Comparison of ENCODE assay signal across 20 mouse cellular contexts in genomic region chr10:75568029-75568428, GRCm38 (mm10). TPM values are rescaled to one million over a fixed set of nuclear protein-coding genes. Genes with fewer than 3 reads are reported as not detected.
DNase-seq lines count a peak whose midpoint lies in the region; ATAC-seq and TF ChIP-seq lines count a peak whose summit lies in the region.
"Had no signal": no experiment of that assay in that cellular context is flagged by ENCODE, and none has a peak within 500 bp of the region (broad histone marks: within the 10 kb centered on the region; RNA-seq: fewer than 3 reads in every experiment).

No protein-coding gene starts in this region.

- intact Hi-C loops in heart, adult 2 months (cut with DNase I) = no loop called here

- no peaks in the 10 kb centered on the region; the same call in 1 of the 2 replicates for H3K79me2 ChIP-seq in heart, adult 2 months (replicated peaks; ENCODE audit: control insufficient read depth, insufficient read depth, low read length)

- no peak for TF ChIP-seq EP300 in heart, adult 2 months (IDR thresholded peaks at IDR 0.05; ENCODE audit: insufficient read depth, low read depth, low read length)

- no peak overlapping the region for H3K9ac ChIP-seq in heart, embryonic 12.5 days
- H3K9ac ChIP-seq in heart, adult 2 months (ENCODE audit: low read depth, low read length) = no peak overlapping the region
- H3K9ac ChIP-seq in kidney, embryonic 16.5 days (replicated peaks; ENCODE audit: low read length) = peak overlapping the region; percentile 58; the same call in 1 of the 2 replicates
- 0 out of 2 replicates have a peak overlapping the region, but pooled peaks have one; percentile 3 for H3K9ac ChIP-seq in intestine, postnatal 0 days (ENCODE audit: low read depth, low read length)
- H3K9ac ChIP-seq: embryonic facial prominence, embryonic 15.5 days; forebrain, postnatal 0 days had no signal

- no peak for TF ChIP-seq CTCF in heart, adult 2 months (IDR thresholded peaks at IDR 0.05)
- TF ChIP-seq CTCF in E14TG2a.4 (conservative IDR thresholded peaks at IDR 0.05; ENCODE audit: low read length) = no peak
- TF ChIP-seq CTCF in intestine, postnatal 0 days (IDR thresholded peaks at IDR 0.05; ENCODE audit: low read depth) = no peak

- no peak overlapping the region for H3K27ac ChIP-seq in heart, embryonic 12.5 days (ENCODE audit: poor library complexity, severe bottlenecking)
- no peak overlapping the region for H3K27ac ChIP-seq in heart, adult 2 months
- peak overlapping the region; percentile 67 for H3K27ac ChIP-seq in kidney, embryonic 16.5 days (ENCODE audit: low read length)
- no peak overlapping the region for H3K27ac ChIP-seq in intestine, postnatal 0 days (ENCODE audit: low read depth, low read length)
- H3K27ac ChIP-seq: embryonic facial prominence, embryonic 15.5 days; hindbrain, embryonic 13.5 days; left cerebral cortex, adult 2 months had no signal

- no peak overlapping the region for H3K4me3 ChIP-seq in heart, embryonic 12.5 days
- no peak overlapping the region for H3K4me3 ChIP-seq in heart, adult 2 months
- H3K4me3 ChIP-seq in kidney, embryonic 16.5 days (ENCODE audit: low read length) = peak overlapping the region; percentile 45
- H3K4me3 ChIP-seq in E14TG2a.4 (replicated peaks; ENCODE audit: low read length) = peak overlapping the region; percentile 63
- H3K4me3 ChIP-seq in intestine, postnatal 0 days (ENCODE audit: low read depth, low read length) = no peak overlapping the region
- H3K4me3 ChIP-seq: embryonic facial prominence, embryonic 15.5 days; hindbrain, embryonic 13.5 days; left cerebral cortex, adult 2 months had no signal

- TF ChIP-seq POLR2A in heart, adult 2 months (IDR thresholded peaks at IDR 0.05; ENCODE audit: insufficient read depth, low read depth, low read length) = no peak

- DNase-seq in heart, adult 2 months = no peak
- DNase-seq in kidney, postnatal 36 days = no peak
- no peak for DNase-seq in spleen, postnatal 36 days (ENCODE audit: low spot score in 2 of 2)
- no peak for DNase-seq in layer of hippocampus, adult 9-11 months
- DNase-seq: adrenal gland, postnatal 36 days; cerebellum, adult 18-20 months; cerebellum, postnatal 25 days; forebrain, postnatal 0 days; heart, postnatal 14 days; lung, postnatal 14 days; right cerebral cortex, postnatal 25 days had no signal

- no peaks in the 10 kb centered on the region for H3K36me3 ChIP-seq in heart, embryonic 12.5 days
- no peaks in the 10 kb centered on the region for H3K36me3 ChIP-seq in heart, adult 2 months (ENCODE audit: control insufficient read depth, insufficient read depth, low read length)
- no peaks in the 10 kb centered on the region for H3K36me3 ChIP-seq in kidney, embryonic 16.5 days (ENCODE audit: insufficient read depth, low read length)
- H3K36me3 ChIP-seq in E14TG2a.4 (ENCODE audit: insufficient read depth, low read length) = no peaks in the 10 kb centered on the region
- no peaks in the 10 kb centered on the region for H3K36me3 ChIP-seq in intestine, postnatal 0 days (ENCODE audit: control insufficient read depth, insufficient read depth)
- H3K36me3 ChIP-seq: embryonic facial prominence, embryonic 15.5 days; hindbrain, embryonic 13.5 days had no signal

- H3K4me2 ChIP-seq in heart, embryonic 12.5 days = peak overlapping the region; percentile 17
- H3K4me2 ChIP-seq in kidney, embryonic 16.5 days (replicated peaks; ENCODE audit: low read depth, low read length) = peak overlapping the region; percentile 45
- H3K4me2 ChIP-seq in intestine, postnatal 0 days (replicated peaks; ENCODE audit: low read depth) = peak overlapping the region; percentile 49
- H3K4me2 ChIP-seq: embryonic facial prominence, embryonic 15.5 days; hindbrain, embryonic 13.5 days had no signal

- WGBS in heart, embryonic 12.5 days = 10% methylated on average over 5 of the region's 5 CpGs
- WGBS in heart, adult 2 months = 33% methylated on average over 5 of the region's 5 CpGs
- WGBS in kidney, embryonic 16.5 days = 27% methylated on average over 5 of the region's 5 CpGs
- 29% methylated on average over 5 of the region's 5 CpGs for WGBS in intestine, postnatal 0 days

- H3K27me3 ChIP-seq in heart, embryonic 12.5 days (replicated peaks) = peaks cover 31% of the 10 kb centered on the region
- H3K27me3 ChIP-seq in heart, adult 2 months (ENCODE audit: control insufficient read depth, insufficient read depth, low read length) = no peaks in the 10 kb centered on the region
- no peaks in the 10 kb centered on the region for H3K27me3 ChIP-seq in kidney, embryonic 16.5 days (ENCODE audit: insufficient read depth, low read length)
- H3K27me3 ChIP-seq in E14TG2a.4 (ENCODE audit: insufficient read depth, low read length) = peaks cover 31% of the 10 kb centered on the region
- H3K27me3 ChIP-seq in intestine, postnatal 0 days (replicated peaks; ENCODE audit: control insufficient read depth, insufficient read depth, low read length) = no peaks in the 10 kb centered on the region
- H3K27me3 ChIP-seq: embryonic facial prominence, embryonic 15.5 days had no signal

- ATAC-seq in heart, embryonic 12.5 days (ENCODE audit: insufficient number of reproducible peaks, low FRiP score) = no peak
- no peak for ATAC-seq in kidney, embryonic 16.5 days (ENCODE audit: low FRiP score, low TSS enrichment)
- ATAC-seq in intestine, postnatal 0 days = no peak
- ATAC-seq: forebrain, postnatal 0 days; inflammation-experienced regulatory T-cells, adult 6 months had no signal

- H3K9me3 ChIP-seq in heart, embryonic 12.5 days (replicated peaks) = no peaks in the 10 kb centered on the region
- no peaks in the 10 kb centered on the region for H3K9me3 ChIP-seq in kidney, embryonic 16.5 days (ENCODE audit: low read length)
- H3K9me3 ChIP-seq in E14TG2a.4 (ENCODE audit: low read length) = no peaks in the 10 kb centered on the region
- no peaks in the 10 kb centered on the region for H3K9me3 ChIP-seq in intestine, postnatal 0 days (ENCODE audit: control insufficient read depth)
- H3K9me3 ChIP-seq: embryonic facial prominence, embryonic 15.5 days; hindbrain, embryonic 13.5 days had no signal

- H3K4me1 ChIP-seq in heart, embryonic 12.5 days (replicated peaks) = peaks cover 10% of the 10 kb centered on the region
- no peaks in the 10 kb centered on the region for H3K4me1 ChIP-seq in heart, adult 2 months (ENCODE audit: control insufficient read depth, insufficient read depth, low read length)
- peaks cover 25% of the 10 kb centered on the region for H3K4me1 ChIP-seq in kidney, embryonic 16.5 days (ENCODE audit: insufficient read depth, low read length)
- H3K4me1 ChIP-seq in E14TG2a.4 (replicated peaks; ENCODE audit: low read depth, low read length) = peaks cover 80% of the 10 kb centered on the region
- H3K4me1 ChIP-seq in intestine, postnatal 0 days (replicated peaks; ENCODE audit: control insufficient read depth, insufficient read depth, low read length) = 0 out of 2 replicates have a peak, but pooled peaks cover 6% of the 10 kb centered on the region
- H3K4me1 ChIP-seq: hindbrain, embryonic 13.5 days had no signal

RNA-seq across cellular contexts. Expression of gene Ggt1, which starts 6.6 kb away (rescaled TPM):
- polyA plus RNA-seq in heart, embryonic 12.5 days (2016; fragmentation: Nextera tagmentation; extraction: Ambion mirVana) = 0.34 and 0.49 TPM in 2 replicates
- under 1 TPM in 1 of 2 experiments, not detected in 1; 0.31 TPM for total RNA-seq in heart, adult 2 months (2021)
- polyA plus RNA-seq in heart, adult 2 months (2012; rRNA removed) = 0.35 TPM in 1 of 2 replicates, not detected in the other
- polyA plus RNA-seq in kidney, embryonic 16.5 days (2015; fragmentation: Nextera tagmentation; extraction: Ambion mirVana) = 244 and 292 TPM in 2 replicates
- polyA plus RNA-seq in intestine, postnatal 0 days (2015; fragmentation: Nextera tagmentation; extraction: Ambion mirVana) = 131 and 132 TPM in 2 replicates
- total RNA-seq: adrenal gland, postnatal 36 days; heart, postnatal 14 days had no signal

RNA-seq across cellular contexts. Expression of gene Lrrc75b, which starts 7.9 kb away (rescaled TPM):
- 1.4 and 1.6 TPM in 2 replicates for polyA plus RNA-seq in heart, embryonic 12.5 days (2016; fragmentation: Nextera tagmentation; extraction: Ambion mirVana)
- total RNA-seq in heart, adult 2 months (2021) = under 1 TPM; 0.66 to 0.84 TPM
- polyA plus RNA-seq in heart, adult 2 months (2012; rRNA removed) = 1.00 and 1.3 TPM in 2 replicates
- polyA plus RNA-seq in kidney, embryonic 16.5 days (2015; fragmentation: Nextera tagmentation; extraction: Ambion mirVana) = 3.3 and 3.8 TPM in 2 replicates
- 1.2 and 1.8 TPM in 2 replicates for polyA plus RNA-seq in intestine, postnatal 0 days (2015; fragmentation: Nextera tagmentation; extraction: Ambion mirVana)
- total RNA-seq: megakaryocyte-erythroid progenitor cell, adult 5-6 weeks had no signal

RNA-seq across cellular contexts. Expression of gene Ggt5, which starts 21.1 kb away (rescaled TPM):
- polyA plus RNA-seq in heart, embryonic 12.5 days (2016; fragmentation: Nextera tagmentation; extraction: Ambion mirVana) = 6.1 and 7.7 TPM in 2 replicates
- 1 to 10 TPM; 3.8 to 7.9 TPM for total RNA-seq in heart, adult 2 months (2021)
- 41.9 TPM in 2 replicates for polyA plus RNA-seq in heart, adult 2 months (2012; rRNA removed)
- 6.4 and 9.5 TPM in 2 replicates for polyA plus RNA-seq in kidney, embryonic 16.5 days (2015; fragmentation: Nextera tagmentation; extraction: Ambion mirVana)
- polyA plus RNA-seq in intestine, postnatal 0 days (2015; fragmentation: Nextera tagmentation; extraction: Ambion mirVana) = 4.0 and 4.9 TPM in 2 replicates

RNA-seq across cellular contexts. Expression of gene Gucd1, which starts 50.3 kb away (rescaled TPM):
- polyA plus RNA-seq in heart, embryonic 12.5 days (2016; fragmentation: Nextera tagmentation; extraction: Ambion mirVana) = 26.8 and 27.9 TPM in 2 replicates
- total RNA-seq in heart, adult 2 months (2021) = 10 to 100 TPM; 33.2 to 37.7 TPM
- polyA plus RNA-seq in heart, adult 2 months (2012; rRNA removed) = 44.7 and 50.3 TPM in 2 replicates
- 53.4 and 54.0 TPM in 2 replicates for polyA plus RNA-seq in kidney, embryonic 16.5 days (2015; fragmentation: Nextera tagmentation; extraction: Ambion mirVana)
- 80.9 and 84.6 TPM in 2 replicates for polyA plus RNA-seq in intestine, postnatal 0 days (2015; fragmentation: Nextera tagmentation; extraction: Ambion mirVana)

RNA-seq across cellular contexts. Expression of gene Snrpd3, which starts 50.7 kb away (rescaled TPM):
- 105 and 106 TPM in 2 replicates for polyA plus RNA-seq in heart, embryonic 12.5 days (2016; fragmentation: Nextera tagmentation; extraction: Ambion mirVana)
- total RNA-seq in heart, adult 2 months (2021) = 10 to 100 TPM; 61.1 to 65.8 TPM
- 20.8 and 24.8 TPM in 2 replicates for polyA plus RNA-seq in heart, adult 2 months (2012; rRNA removed)
- 156 and 186 TPM in 2 replicates for polyA plus RNA-seq in kidney, embryonic 16.5 days (2015; fragmentation: Nextera tagmentation; extraction: Ambion mirVana)
- 62.6 and 63.3 TPM in 2 replicates for polyA plus RNA-seq in intestine, postnatal 0 days (2015; fragmentation: Nextera tagmentation; extraction: Ambion mirVana)

Comparison
In these comparisons a context has a peak if more than half of its experiments do, and no peak if none do; other contexts are left out.
1. H3K4me3 ChIP-seq: peak in kidney, embryonic 16.5 days (single experiment) and E14TG2a.4 (single experiment); none in heart, embryonic 12.5 days (single experiment), heart, adult 2 months (single experiment) and intestine, postnatal 0 days (single experiment).
2. H3K9ac ChIP-seq: peak in kidney, embryonic 16.5 days (single experiment) and intestine, postnatal 0 days (single experiment); none in heart, embryonic 12.5 days (single experiment) and heart, adult 2 months (single experiment).
3. RNA of gene Ggt1, which starts 6.6 kb away (polyA plus RNA-seq): 244 to 292 TPM in kidney, embryonic 16.5 days and 131 to 132 TPM in intestine, postnatal 0 days; 0.34 to 0.49 TPM in heart, embryonic 12.5 days and 0.35 TPM in heart, adult 2 months; every median in the first group is over 10 times any median in the second.
4. Peak in every context shown above with its lines, with median percentiles within 50 percentile points of each other: H3K4me2 ChIP-seq.